Mouse (Mus musculus) cerebellum, adult 11-12 months (tissue): Measurements from ENCODE around the gene Pnpla6.

Source experiments
- DNase-seq: peaks from one replicate; pipeline ENCODE4 v3.0.0; 2022

Pnpla6 gene

GRCm38 (mm10) chr8:3507979-3508754, 7.0 kb upstream of the Pnpla6 start:
- DNase-seq, result no peak

GRCm38 (mm10) chr8:3514681-3515247, 420 bp upstream of the Pnpla6 start:
- peak; percentile 75 for DNase-seq

GRCm38 (mm10) chr8:3515771-3516417, 710 bp downstream of the Pnpla6 start:
- no peak for DNase-seq

GRCm38 (mm10) chr8:3516450-3517116, 1.4 kb downstream of the Pnpla6 start:
- peak; percentile 96 for DNase-seq

- no peak for DNase-seq
Observed at GRCm38 (mm10) chr8:3517117-3517495, 1.9 kb downstream of the Pnpla6 start.

- DNase-seq, result no peak
Observed at GRCm38 (mm10) chr8:3522007-3522697, 7.0 kb downstream of the Pnpla6 start.

GRCm38 (mm10) chr8:3530816-3531215, 15.6 kb downstream of the Pnpla6 start:
- no peak for DNase-seq

- DNase-seq, result no peak
Observed at GRCm38 (mm10) chr8:3531936-3532335, 16.8 kb downstream of the Pnpla6 start.

GRCm38 (mm10) chr8:3536053-3536841, 21.1 kb downstream of the Pnpla6 start:
- DNase-seq, result no peak

- DNase-seq, result no peak
Observed at GRCm38 (mm10) chr8:3536940-3537339, 21.8 kb downstream of the Pnpla6 start.

GRCm38 (mm10) chr8:3537666-3538065, 22.5 kb downstream of the Pnpla6 start:
- DNase-seq, result no peak

- DNase-seq, result no peak
Observed at GRCm38 (mm10) chr8:3539146-3539545, 24.0 kb downstream of the Pnpla6 start.

- no peak for DNase-seq
Observed at GRCm38 (mm10) chr8:3540076-3540475, 24.9 kb downstream of the Pnpla6 start.

GRCm38 (mm10) chr8:3546511-3546910, 31.3 kb downstream of the Pnpla6 start:
- DNase-seq, result no peak

GRCm38 (mm10) chr8:3552240-3552639, 37.1 kb downstream of the Pnpla6 start:
- DNase-seq, result no peak

- DNase-seq, result no peak
Observed at GRCm38 (mm10) chr8:3556114-3556513, 40.9 kb downstream of the Pnpla6 start.

- no peak for DNase-seq
Observed at GRCm38 (mm10) chr8:3567641-3568371, 52.6 kb downstream of the Pnpla6 start, which contains the start of gene C330021F23Rik. C330021F23Rik (plus strand) TSS chr8:3567990.

- DNase-seq, result no peak
Observed at GRCm38 (mm10) chr8:3568378-3568777, 53.2 kb downstream of the Pnpla6 start.

GRCm38 (mm10) chr8:3569784-3570183, 54.6 kb downstream of the Pnpla6 start:
- DNase-seq, result no peak

- no peak for DNase-seq
Observed at GRCm38 (mm10) chr8:3574546-3574945, 59.4 kb downstream of the Pnpla6 start.
